Mouse (Mus musculus): Measurements from ENCODE around the gene Rbpj.

Rbpj gene

DNA sequence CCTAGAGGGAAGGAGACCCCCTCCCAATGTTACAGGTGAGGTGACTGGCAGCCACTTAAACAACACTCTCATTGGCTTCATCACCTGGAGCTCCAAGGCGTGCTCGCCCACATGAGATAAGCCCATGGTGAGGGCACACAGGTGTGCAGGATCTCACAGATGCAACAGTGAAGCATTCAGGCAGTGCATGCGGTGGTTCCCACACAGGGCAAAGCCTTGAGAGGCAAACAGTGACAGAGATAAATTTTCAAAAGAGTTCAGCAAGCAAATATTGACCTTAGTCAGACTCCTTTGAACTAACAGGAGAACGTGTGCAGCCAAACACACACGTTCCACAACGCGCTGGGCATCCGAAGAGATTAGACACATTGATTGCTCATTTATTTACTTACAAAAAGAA, 210.7 kb downstream of the Rbpj start:
- in situ Hi-C loops (cut with MboI; ENCODE audit: low pct_unique_long_range_greater_than_20kb in 1 of 2, low sequenced_read_pairs in 2 of 2, unreplicated experiment in 1 of 2): loop anchor here in 1 of 2 experiments (25.0 kb wide), 1 partner anchor 339 kb away; no protein-coding TSS in a partner anchor

DNA sequence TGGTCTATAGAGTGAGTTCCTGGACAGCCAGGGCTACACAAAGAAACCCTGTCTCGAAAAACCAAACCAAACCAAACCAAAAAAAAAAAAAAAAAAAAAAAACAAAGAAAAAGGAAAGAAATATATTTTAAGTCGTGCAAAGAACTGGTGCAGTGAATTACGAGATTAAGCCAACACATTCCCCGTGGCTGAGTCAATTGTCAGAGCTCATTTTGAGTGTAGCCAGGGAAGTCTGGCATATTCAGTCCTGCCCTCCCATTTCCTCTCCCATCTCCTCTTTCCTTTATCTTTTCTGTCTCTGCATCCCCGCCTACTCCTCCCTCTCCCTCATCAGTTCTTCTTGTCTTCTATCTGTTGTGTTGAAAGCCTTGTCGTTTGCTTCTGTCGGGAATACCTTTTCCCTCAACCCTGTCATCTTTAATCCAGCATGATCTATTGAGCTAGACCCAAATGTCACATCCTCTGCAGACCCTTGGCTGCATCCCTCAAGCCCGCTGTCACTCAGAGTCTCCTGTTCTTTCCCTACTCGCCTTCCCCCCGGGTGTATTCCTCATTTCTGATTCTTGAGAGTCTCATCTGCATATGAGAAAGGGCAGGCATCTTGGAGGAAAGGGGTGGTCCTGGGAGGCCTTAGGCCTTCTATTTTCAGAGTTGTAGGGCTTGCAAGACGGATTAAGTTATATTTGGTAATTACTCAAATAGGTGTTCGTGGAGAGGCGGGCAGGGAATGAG, 212.2 kb downstream of the Rbpj start:
- in situ Hi-C loops (cut with MboI; ENCODE audit: low pct_unique_long_range_greater_than_20kb in 1 of 2, low sequenced_read_pairs in 2 of 2, unreplicated experiment in 1 of 2): loop anchor here in 1 of 2 experiments (25.0 kb wide), 1 partner anchor 341 kb away; no protein-coding TSS in a partner anchor

DNA sequence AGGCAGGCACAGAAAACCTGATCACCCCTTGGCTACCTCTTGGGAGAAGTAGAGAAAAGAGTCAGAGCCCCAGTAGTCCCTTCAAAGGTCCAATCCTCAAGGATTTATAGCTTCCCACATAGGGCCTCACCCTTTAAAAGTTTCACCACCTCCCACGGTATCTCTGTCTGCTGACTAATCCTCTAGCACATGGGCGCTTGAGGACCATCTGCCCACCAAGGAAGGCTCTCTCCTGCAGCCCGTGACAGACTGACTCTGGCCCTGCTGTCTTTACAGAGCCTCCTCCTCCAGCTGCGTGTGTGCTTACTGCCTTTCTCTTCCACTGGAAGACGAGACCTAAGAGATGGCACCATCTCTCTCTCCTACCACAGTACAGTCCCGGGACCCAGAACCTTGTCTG, 213.7 kb downstream of the Rbpj start:
- in situ Hi-C loops (cut with MboI; ENCODE audit: low pct_unique_long_range_greater_than_20kb in 1 of 2, low sequenced_read_pairs in 2 of 2, unreplicated experiment in 1 of 2): loop anchor here (10.0 to 25.0 kb wide), 2 partner anchors 342 to 435 kb away; no protein-coding TSS in a partner anchor

DNA sequence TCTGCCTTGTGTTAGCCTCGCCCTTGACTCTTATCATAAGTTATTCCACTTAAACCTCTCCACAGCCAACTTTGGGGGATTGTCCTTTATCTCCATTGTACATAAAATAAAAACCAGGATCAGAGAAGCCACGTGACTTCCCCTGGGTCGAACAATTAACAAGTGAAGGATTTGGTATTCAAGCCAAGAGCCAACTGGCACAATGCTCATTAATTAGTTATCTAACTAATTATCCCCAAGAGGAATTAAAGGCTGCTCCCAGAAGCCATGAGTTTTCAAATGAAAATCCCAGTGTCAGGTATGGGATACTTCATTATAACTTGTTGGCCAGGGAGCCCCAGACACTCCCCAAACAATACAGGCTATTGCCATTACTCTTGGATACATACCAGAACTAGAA, 218.0 kb downstream of the Rbpj start:
- in situ Hi-C loops (cut with MboI; ENCODE audit: low pct_unique_long_range_greater_than_20kb in 1 of 2, low sequenced_read_pairs in 2 of 2, unreplicated experiment in 1 of 2): loop anchor here (10.0 to 25.0 kb wide), 2 partner anchors 347 to 431 kb away; no protein-coding TSS in a partner anchor

DNA sequence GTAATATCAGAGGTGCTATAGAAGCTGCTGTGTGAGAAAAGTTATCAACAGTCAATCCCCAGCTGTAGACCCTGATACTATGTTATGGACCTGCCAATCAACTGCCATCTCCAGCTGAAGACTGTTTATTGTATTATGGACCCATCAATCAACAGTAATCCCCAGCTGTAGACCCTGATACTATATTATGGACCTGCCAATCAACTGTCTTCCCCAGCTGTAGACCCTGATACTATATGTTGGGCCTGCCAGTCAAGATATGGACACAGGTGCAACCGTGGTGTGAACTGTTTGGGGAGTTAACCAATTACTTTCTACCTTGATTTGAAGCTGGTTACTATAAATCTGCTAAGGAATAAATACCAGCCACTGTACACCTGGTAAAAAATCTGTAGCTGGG, 218.5 kb downstream of the Rbpj start:
- in situ Hi-C loops (cut with MboI; ENCODE audit: low pct_unique_long_range_greater_than_20kb in 1 of 2, low sequenced_read_pairs in 2 of 2, unreplicated experiment in 1 of 2): loop anchor here (10.0 to 25.0 kb wide), 2 partner anchors 347 to 430 kb away; no protein-coding TSS in a partner anchor

DNA sequence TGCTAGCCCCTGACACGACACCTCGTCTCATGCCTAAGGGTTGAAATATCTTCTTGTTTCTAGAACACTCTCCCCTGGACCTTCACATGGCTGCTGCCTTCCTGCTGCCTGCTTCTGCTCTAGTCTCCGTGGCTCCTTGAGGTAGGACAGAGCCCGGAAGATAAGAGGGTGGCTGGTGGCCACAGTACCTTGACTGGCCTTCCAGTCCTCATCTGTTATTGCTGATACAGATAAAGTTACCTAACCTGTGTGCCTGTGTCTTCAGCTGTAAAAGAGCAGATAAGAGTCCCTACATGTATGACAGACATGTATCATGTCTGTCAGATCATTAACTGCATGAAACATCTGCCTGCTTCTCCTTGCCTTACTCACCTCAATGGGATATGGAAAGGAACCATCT, 219.7 kb downstream of the Rbpj start:
- in situ Hi-C loops (cut with MboI; ENCODE audit: low pct_unique_long_range_greater_than_20kb in 1 of 2, low sequenced_read_pairs in 2 of 2, unreplicated experiment in 1 of 2): loop anchor here (10.0 to 25.0 kb wide), 2 partner anchors 348 to 429 kb away; no protein-coding TSS in a partner anchor

DNA sequence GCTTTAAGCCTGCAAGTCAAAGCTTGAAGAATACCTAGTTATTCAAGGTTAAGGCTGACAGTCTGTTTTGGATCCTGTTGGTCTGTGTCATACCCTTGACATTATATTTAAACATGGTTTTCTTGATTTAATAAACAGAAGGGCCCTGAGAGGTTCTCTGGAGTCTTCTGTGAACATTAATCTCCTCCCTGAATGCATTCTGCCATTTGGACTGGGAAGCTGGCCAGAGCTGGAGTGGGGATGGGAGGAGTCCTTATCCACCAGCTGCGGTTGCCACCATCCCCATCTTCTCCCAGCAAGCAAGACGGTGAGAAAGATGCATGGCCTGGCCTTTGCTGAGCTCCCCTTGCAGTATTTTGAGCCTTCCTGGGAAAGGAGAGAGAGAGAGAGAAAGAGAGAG, 220.4 kb downstream of the Rbpj start:
- in situ Hi-C loops (cut with MboI; ENCODE audit: low pct_unique_long_range_greater_than_20kb in 1 of 2, low sequenced_read_pairs in 2 of 2, unreplicated experiment in 1 of 2): loop anchor here (10.0 to 25.0 kb wide), 2 partner anchors 349 to 428 kb away; no protein-coding TSS in a partner anchor

DNA sequence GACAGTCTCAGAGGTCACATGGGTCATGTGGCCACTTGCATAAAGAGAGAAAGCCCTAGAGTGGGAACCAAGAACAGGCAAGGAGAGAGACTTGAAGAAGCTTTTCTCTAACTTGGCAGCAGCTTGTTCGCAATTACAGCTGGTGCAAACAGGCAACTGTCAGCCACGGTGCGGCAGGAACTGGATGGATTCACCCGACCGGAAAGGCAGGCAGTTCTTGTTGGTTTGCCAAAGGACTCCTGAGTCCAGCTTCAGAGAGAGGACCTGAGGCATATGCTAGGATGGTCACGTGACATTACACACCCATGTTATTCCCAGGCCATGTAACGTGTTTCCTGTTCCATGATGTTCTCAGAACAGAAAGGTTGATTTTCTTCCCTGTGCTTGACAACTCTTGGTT, 222.4 kb downstream of the Rbpj start:
- in situ Hi-C loops (cut with MboI; ENCODE audit: low pct_unique_long_range_greater_than_20kb in 1 of 2, low sequenced_read_pairs in 2 of 2, unreplicated experiment in 1 of 2): loop anchor here (10.0 to 25.0 kb wide), 2 partner anchors 351 to 426 kb away; no protein-coding TSS in a partner anchor

DNA sequence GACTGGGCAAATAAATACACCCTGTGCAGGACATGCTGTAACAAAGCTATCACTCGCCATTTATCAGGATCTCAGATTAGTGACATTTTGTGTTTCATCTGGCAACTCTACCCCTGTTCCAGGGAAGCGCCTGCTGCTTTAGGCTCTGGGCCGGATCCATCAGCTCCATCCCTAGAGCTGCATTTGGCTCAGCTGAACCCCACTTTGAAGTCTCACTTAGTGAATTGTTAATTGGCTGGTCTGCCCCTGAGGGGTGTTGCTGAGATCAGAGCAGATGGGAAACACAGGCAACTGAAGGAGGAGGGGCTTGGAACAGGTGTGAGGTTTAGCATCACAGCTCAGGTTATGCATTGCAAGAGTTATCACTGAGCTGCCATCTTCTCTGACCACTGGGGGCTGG, 225.6 kb downstream of the Rbpj start:
- in situ Hi-C loops (cut with MboI; ENCODE audit: low pct_unique_long_range_greater_than_20kb in 1 of 2, low sequenced_read_pairs in 2 of 2, unreplicated experiment in 1 of 2): loop anchor here in 1 of 2 experiments (25.0 kb wide), 1 partner anchor 354 kb away; no protein-coding TSS in a partner anchor

DNA sequence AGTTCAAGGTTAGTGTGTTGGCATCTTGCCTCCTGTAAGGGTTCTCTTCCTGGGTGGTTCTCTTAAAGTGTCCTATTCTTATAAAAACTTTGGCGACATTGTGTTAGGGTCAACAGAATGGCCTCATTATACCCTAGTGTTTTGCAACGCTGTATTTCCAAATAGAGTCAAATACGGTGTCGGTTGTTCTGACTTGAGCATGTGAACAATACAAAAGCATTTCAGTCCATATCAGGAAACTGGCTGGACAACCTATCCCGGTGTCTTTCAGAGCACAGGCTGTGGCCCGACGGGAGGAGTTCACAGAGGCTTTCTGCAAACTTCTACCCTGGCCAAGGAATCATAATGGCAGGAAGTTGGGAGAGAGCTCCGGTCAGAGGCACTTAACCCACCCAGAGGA, 226.1 kb downstream of the Rbpj start:
- in situ Hi-C loops (cut with MboI; ENCODE audit: low pct_unique_long_range_greater_than_20kb in 1 of 2, low sequenced_read_pairs in 2 of 2, unreplicated experiment in 1 of 2): loop anchor here in 1 of 2 experiments (25.0 kb wide), 1 partner anchor 355 kb away; no protein-coding TSS in a partner anchor

DNA sequence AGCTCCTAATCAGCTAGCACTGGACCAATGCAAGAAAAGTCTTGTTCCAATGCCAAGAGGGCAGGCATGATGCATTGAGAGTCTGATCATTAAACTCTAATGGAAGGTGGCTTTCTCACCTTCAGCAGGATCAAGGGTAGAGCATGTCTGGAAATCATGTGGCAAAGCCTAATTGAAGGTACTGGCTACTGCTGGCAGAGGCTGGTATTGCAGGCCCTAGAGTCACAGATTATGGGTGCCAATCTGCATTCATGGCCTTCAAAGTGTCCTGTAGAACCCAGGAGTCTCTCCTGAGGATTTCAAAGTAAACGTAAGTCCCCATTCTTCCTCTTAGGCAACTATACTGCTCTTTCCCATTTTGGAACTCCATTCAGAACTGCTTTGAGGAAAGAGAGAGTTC, 226.7 kb downstream of the Rbpj start:
- in situ Hi-C loops (cut with MboI; ENCODE audit: low pct_unique_long_range_greater_than_20kb in 1 of 2, low sequenced_read_pairs in 2 of 2, unreplicated experiment in 1 of 2): loop anchor here in 1 of 2 experiments (25.0 kb wide), 1 partner anchor 355 kb away; no protein-coding TSS in a partner anchor

DNA sequence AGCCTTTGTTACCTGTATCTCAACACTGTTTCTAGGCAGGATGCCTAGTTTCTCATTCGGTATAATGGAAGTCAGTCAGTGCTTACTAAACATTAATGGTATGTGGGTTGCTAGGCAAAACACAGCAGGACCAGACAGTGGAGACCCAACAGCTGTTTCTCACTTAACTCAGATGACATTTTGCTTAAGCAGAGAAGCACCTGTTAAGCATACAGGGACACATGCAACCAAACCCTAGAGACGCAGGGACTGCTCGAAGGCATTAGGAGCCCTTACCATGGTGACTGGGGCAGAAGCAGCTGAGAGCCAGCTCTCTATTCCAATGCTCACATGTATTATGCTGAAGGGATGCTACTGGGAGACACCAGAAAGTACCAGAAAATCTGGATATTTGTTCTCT, 230.7 kb downstream of the Rbpj start:
- in situ Hi-C loops (cut with MboI; ENCODE audit: low pct_unique_long_range_greater_than_20kb in 1 of 2, low sequenced_read_pairs in 2 of 2, unreplicated experiment in 1 of 2): loop anchor here in 1 of 2 experiments (25.0 kb wide), 1 partner anchor 359 kb away; no protein-coding TSS in a partner anchor

DNA sequence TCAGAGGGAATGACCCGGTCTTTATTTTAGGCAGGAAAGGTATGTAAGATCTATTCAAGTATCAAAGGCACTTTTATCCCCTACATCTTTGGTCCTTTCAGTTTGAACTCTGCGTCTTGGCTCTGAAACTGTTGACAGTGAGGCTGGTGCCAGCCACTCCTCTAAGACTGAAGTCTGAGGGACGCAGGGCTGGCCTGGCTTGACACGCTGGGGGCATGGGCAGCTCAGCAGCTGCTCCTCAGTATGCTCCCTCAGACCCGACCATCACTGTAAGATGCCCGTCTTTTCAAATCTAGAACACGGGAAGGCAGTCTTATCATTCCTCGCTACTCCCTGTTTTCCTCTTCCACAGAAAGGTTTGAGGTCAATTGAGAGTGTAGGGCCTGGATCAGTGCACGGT, 231.8 kb downstream of the Rbpj start:
- in situ Hi-C loops (cut with MboI; ENCODE audit: low pct_unique_long_range_greater_than_20kb in 1 of 2, low sequenced_read_pairs in 2 of 2, unreplicated experiment in 1 of 2): loop anchor here in 1 of 2 experiments (25.0 kb wide), 1 partner anchor 360 kb away; no protein-coding TSS in a partner anchor

DNA sequence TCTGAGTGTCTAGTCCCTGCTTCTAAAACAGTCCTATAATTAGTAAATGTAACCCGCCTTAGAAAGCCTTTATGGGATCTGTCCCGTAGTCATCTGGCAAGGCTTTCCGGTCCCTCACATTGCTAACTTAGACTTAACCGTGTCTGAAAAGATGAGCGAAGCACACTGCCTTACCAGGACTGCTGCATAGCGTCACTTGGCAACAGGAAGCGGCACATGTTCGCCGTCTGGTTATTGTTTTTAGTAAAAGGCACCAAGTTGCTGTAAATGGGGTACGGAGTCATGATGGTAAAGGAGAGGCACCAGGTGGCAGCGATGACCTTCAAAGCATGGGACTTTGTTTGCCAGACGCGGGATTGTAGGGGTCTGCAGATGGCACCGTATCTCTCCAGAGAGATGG, 236.7 kb downstream of the Rbpj start:
- in situ Hi-C loops (cut with MboI; ENCODE audit: low pct_unique_long_range_greater_than_20kb in 1 of 2, low sequenced_read_pairs in 2 of 2, unreplicated experiment in 1 of 2): no loop called here

Measured in mouse embryonic stem cell (cell line).